Mouse (Mus musculus) olfactory bulb, adult 2 months (tissue): Measurements from ENCODE around the gene Katnbl1.

ENCODE experiments used
- CTCF ChIP-seq: fragments of 200-500 bp; IDR thresholded peaks from 2 replicates; pipeline ENCODE4 v1.5.1; 2012; ENCODE audit warnings: low read depth, mild to moderate bottlenecking, low read length, moderate library complexity; ENCODE audit not compliant: insufficient read depth
- POLR2A ChIP-seq: fragments of 200-500 bp; IDR thresholded peaks from 2 replicates; pipeline ENCODE4 v1.6.1; 2012; ENCODE audit warnings: mild to moderate bottlenecking, low read depth, low read length, moderate library complexity; ENCODE audit not compliant: insufficient read depth

DNA sequence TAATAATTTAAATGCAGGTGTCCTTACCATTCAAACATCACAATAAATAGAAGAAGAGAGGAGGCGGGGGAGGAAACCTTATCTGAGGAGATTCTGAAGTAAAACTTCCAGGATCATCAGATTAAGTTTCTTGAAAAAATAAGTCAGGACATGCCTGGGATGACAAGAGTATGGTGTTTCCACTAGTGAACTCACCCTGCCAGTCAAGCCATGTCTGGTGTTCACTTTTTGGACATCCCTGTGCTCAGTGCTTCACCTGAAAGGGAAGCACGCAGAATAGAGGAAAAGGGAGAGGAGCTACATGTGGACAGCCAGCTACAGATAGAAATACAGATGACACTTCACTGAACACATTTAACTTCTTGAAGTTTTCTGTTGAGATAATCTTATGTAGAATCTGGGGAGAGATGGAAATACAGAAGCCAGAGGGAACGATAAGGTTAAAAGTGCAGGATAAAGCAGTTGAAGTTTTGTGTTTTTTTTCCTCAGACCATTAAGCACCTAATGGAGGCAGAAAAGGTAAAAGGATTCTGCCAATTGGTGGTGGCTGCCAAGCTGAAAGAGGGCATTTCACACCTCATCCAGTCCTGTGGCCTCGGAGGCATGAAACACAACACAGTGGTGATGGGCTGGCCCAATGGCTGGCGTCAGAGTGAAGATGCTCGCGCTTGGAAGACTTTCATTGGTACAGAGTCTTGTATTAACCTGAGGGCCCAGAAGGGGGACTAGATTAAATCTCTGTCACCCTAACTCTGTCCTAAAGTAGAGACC, 25.1 kb upstream of the Katnbl1 start:
- TF ChIP-seq CTCF: no peak
- TF ChIP-seq POLR2A: no peak
